Mouse (Mus musculus) embryonic facial prominence, embryonic 11.5 days (tissue): ENCODE measurements around the gene Gm48551. TPM values are rescaled to one million over a fixed set of nuclear protein-coding genes. Genes with fewer than 3 reads are reported as not detected.

Experiments used
- ATAC-seq: fragments of 200-750 bp; cut with Nextera tagmentation; replicated peaks from 2 replicates; pipeline ENCODE4 v1.8.0; 2017; ENCODE audit warnings: low read depth; ENCODE audit not compliant: insufficient number of reproducible peaks, low FRiP score, low TSS enrichment
- DNase-seq: peaks from one replicate; pipeline ENCODE4 v3.0.0-alpha.2; 2015; ENCODE audit warnings: low spot score
- H3K27ac ChIP-seq: fragments of 300-500 bp; sonication (generic); replicated peaks from 2 replicates; pipeline ENCODE4 v1.5.1; 2014; ENCODE audit warnings: mild to moderate bottlenecking, low read depth, low read length, control low read depth
- H3K27me3 ChIP-seq: fragments of 300-500 bp; sonication (generic); 2 replicates; pipeline ENCODE4 v1.6.1; 2014; ENCODE audit warnings: mild to moderate bottlenecking, low read length, moderate library complexity, mixed read lengths; ENCODE audit not compliant: control insufficient read depth, insufficient read depth
- H3K36me3 ChIP-seq: fragments of 300-500 bp; sonication (generic); replicated peaks from 2 replicates; pipeline ENCODE4 v1.6.1; 2014; ENCODE audit warnings: low read depth, mild to moderate bottlenecking, low read length, moderate library complexity, mixed read lengths; ENCODE audit not compliant: control insufficient read depth, insufficient read depth
- H3K4me1 ChIP-seq: fragments of 300-500 bp; sonication (generic); 2 replicates; pipeline ENCODE4 v1.6.1; 2014; ENCODE audit warnings: low read length, mixed read lengths; ENCODE audit not compliant: control insufficient read depth, insufficient read depth
- H3K4me2 ChIP-seq: fragments of 300-500 bp; sonication (generic); 2 replicates; pipeline ENCODE4 v1.6.1; 2014; ENCODE audit warnings: low read depth, mild to moderate bottlenecking, control low read depth, low read length, moderate library complexity
- H3K4me3 ChIP-seq: fragments of 300-500 bp; sonication (generic); 2 replicates; pipeline ENCODE4 v1.5.1; 2014; ENCODE audit warnings: low read depth, low read length, control low read depth
- H3K9ac ChIP-seq: fragments of 300-500 bp; sonication (generic); replicated peaks from 2 replicates; pipeline ENCODE4 v1.6.1; 2014; ENCODE audit warnings: mild to moderate bottlenecking, control low read depth, low read length
- H3K9me3 ChIP-seq: fragments of 300-500 bp; sonication (generic); replicated peaks from 2 replicates; pipeline ENCODE4 v1.6.1; 2016; ENCODE audit warnings: mild to moderate bottlenecking, low read length, inconsistent platforms, mixed read lengths; ENCODE audit not compliant: control insufficient read depth
- WGBS: fragments of 180-500 bp; shearing (Covaris S2); extraction: QIAGEN DNeasy Blood & Tissue Kit; methylation state at CpG from one replicate; pipeline ENCODE4 v1.1.7; 2014; 5-methylcytosine and 5-hydroxymethylcytosine counted together
- polyA plus RNA-seq: library from polyadenylated mRNA; unstranded; fragments of >200 nt; fragmentation: Nextera tagmentation; extraction: Ambion mirVana; gene quantifications from 2 replicates; pipeline ENCODE4 v1.2.1, GENCODE M21; 2014

The Gm48551 gene
- polyA plus RNA-seq, 1 experiment from 2014 or later = 2.5 TPM

DNA sequence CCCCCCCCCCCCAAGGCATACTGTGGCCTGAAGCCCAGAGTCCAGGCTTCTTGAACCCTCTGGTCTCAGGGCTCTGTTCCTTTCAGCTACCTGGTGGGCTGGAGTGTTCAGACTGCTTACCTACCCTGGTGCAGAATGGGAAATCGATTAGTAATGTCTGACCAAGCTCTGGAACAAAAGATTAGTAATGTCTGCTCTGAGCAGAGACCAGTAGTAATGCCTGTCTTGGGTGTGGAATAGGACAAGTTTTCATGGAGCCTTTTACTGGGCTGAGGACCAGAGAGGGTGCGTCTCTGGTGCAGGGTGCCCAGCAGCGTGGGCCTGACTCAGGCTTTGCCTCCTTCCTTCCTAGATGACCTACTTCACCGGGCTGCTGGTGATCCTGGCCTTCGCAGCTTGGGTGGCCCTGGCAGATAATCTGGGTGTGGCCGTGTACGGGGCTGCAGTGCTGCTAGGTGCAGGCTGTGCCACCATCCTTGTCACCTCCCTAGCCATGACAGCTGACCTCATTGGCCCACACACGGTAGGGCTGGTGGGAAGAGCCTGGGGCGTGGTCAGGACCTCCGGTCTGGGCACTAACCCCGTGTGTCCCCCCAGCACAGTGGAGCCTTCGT, 21.8 kb upstream of the Gm48551 start:
- no peak overlapping the region for H3K4me3 ChIP-seq

DNA sequence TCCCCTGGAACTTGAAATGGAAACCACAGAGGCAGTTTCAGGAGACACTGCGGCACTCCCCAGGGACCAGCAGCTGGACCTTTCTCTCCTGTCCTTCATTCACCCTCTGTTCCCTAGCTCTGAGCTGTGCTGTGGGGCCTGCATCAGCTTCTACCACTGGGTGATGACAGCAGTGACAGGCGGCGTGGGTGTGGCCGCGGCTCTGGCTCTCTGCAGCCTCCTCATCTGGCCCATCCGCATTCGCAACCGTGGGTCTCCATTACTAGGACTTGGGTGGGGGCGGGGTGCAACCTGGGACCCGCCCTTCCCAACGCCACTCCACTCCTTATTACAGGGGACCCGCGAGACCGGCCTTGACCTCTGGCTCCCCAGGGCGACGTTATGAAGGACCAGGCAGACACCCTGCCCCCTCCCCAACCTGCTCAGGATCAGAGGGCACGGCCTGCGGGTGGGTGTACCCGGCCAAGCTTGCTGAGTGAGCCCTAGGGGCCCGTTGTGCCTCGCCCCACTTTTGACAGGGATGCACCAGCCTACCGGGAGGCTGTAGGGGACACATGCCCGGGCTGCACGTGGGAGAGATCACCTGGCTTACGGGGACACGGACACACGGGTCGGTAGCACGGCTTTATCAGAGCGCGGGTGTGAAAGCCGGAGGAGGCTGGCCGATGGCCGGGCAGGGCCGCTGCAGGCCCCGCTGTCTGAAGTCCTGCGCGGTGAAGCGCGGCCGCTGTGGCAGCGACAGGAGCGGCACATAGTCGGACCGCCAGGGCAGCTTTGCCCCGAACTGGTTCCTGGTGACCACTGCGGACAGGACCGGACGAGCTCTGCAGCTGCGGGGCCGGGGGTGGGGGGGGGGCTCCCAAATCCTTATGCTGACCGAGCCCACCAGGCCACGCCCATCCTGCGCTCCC, 20.6 kb upstream of the Gm48551 start:
- Histone ChIP-seq H3K9ac (peak overlapping the region; percentile 39), H3K27me3 (peaks cover 20% of the 10 kb centered on the region), H3K36me3 (peaks cover 11% of the 10 kb centered on the region), H3K9me3 (no peaks in the 10 kb centered on the region), H3K27ac (no peak overlapping the region), H3K4me2 (peak overlapping the region; percentile 59), H3K4me3 (peak overlapping the region; percentile 26), H3K4me1 (peaks cover 11% of the 10 kb centered on the region)
- 9% methylated on average over 51 of the region's 54 CpGs for WGBS
- DNase-seq = peak; percentile 14
- no peak for ATAC-seq

More for the DNA sequence above, 21.8 kb upstream of the Gm48551 start:
- Histone ChIP-seq H3K27ac (no peak overlapping the region), H3K4me2 (peak overlapping the region; percentile 7; the same call in 1 of the 2 replicates), H3K27me3 (peaks cover 20% of the 10 kb centered on the region), H3K9me3 (no peaks in the 10 kb centered on the region), H3K36me3 (no peaks in the 10 kb centered on the region; the same call in 1 of the 2 replicates), H3K9ac (no peak overlapping the region; the same call in 1 of the 2 replicates), H3K4me1 (peaks cover 11% of the 10 kb centered on the region)
- ATAC-seq (no peak), DNase-seq (peak; percentile 20)
- 75% methylated on average over 12 of the region's 12 CpGs for WGBS

DNA sequence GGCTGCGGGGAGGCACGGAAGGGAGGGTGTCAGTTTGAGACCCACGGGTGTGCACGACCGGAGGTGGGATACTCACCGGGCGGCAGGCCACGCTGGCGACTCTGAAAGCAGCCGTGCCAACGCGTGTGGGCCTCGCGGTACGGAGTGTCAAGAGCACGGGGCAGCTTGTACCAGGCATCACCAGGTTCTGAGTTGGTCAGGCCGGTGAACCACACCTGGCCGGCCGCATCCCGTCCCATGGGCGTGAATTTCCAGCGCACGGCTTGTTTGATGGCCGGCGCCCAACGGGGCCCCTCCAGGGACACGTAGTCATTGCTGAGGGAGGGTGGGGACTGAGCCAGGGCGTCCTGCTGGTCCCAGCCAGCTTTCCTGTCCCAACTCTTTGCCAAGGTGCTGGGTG, 19.6 kb upstream of the Gm48551 start:
- Histone ChIP-seq H3K4me3 (peak overlapping the region; percentile 26), H3K4me2 (peak overlapping the region; percentile 29), H3K4me1 (peaks cover 11% of the 10 kb centered on the region), H3K36me3 (peaks cover 16% of the 10 kb centered on the region), H3K9ac (0 out of 2 replicates have a peak overlapping the region, but pooled peaks have one; percentile 29), H3K9me3 (no peaks in the 10 kb centered on the region), H3K27ac (no peak overlapping the region), H3K27me3 (peaks cover 20% of the 10 kb centered on the region)
- DNase-seq = peak; percentile 11
- ATAC-seq = no peak
- WGBS = 9% methylated on average over 28 of the region's 28 CpGs

DNA sequence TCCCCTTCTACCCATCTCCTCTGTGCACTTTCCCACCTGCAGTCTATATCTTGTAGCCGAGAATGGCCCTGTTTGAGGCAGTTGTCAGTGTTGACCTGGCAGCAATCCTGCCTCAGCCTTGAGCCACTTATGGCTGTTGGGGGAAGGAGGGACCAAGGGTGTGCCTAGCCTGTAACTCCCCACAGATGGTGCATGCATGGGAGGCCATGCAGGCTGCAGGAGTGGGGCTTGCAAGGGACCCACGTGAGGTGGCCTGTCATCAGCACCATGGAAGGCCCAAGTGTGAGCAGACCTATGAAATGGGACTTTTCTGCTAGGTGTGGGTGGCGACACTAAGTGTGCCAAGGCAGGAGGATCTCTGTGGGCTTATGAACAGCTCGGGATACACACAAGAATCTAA, 19.2 kb upstream of the Gm48551 start:
- H3K9me3 ChIP-seq = no peaks in the 10 kb centered on the region
- H3K27me3 ChIP-seq = peaks cover 20% of the 10 kb centered on the region
- H3K27ac ChIP-seq = no peak overlapping the region
- H3K9ac ChIP-seq = no peak overlapping the region
- peaks cover 16% of the 10 kb centered on the region for H3K36me3 ChIP-seq
- DNase-seq (peak; percentile 31), ATAC-seq (no peak)
- no peak overlapping the region; the same call in 1 of the 2 replicates for H3K4me2 ChIP-seq
- 35% methylated on average over 4 of the region's 4 CpGs for WGBS
- H3K4me3 ChIP-seq = no peak overlapping the region; the same call in 1 of the 2 replicates
- H3K4me1 ChIP-seq = peaks cover 11% of the 10 kb centered on the region

DNA sequence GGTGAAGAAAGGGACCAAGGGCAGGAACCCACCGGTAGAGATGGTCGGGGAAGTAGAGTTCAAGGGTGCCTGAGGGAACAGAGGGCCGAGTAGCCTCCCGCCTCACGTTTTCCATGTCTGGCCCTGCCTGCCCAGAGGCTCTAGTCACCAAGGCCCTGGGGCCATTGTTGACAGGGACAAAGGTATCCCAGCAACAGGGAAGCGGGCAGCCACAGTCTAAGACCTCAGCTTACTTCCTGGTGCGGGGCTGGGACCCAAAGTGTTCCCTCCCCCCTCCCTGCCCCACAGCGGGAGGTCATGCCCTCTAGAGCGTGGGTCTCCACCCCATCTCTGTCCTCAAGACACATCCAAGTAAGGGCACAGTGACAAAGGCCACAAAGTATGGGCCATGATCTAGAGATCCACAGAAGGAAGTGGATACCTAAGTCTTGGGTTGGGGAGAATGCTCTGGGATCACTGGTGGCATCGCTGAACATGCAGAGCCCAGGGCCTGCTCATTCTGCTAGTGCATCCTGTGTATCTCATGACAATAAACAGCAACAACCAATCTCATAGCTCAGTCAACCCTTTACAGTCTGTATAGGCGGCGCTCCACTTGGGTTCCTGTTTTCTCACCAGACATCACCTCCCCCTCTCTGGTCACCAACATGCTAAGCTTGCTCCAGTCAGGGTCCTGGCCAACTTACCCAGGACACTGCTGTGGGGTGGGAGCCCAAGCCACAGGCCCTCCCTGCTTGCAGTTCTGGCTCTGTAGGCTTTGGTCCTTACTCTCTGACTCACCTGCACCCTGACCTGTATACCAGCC, 18.4 kb upstream of the Gm48551 start, which contains the start of gene 4930404N11Rik:
4930404N11Rik (minus strand) TSS at position 145 of the 805 bp plus-strand sequence.
- Histone ChIP-seq H3K4me3 (peak within 1 kb of the TSS; percentile 26), H3K9ac (0 out of 2 replicates have a peak within 1 kb of the TSS, but pooled peaks have one; percentile 29), H3K4me2 (peak within 1 kb of the TSS; percentile 29), H3K36me3 (peaks cover 21% of the 10 kb centered on the region), H3K4me1 (peaks cover 11% of the 10 kb centered on the region), H3K27me3 (peaks cover 20% of the 10 kb centered on the region), H3K27ac (no peak within 1 kb of the TSS), H3K9me3 (no peaks in the 10 kb centered on the region)
- DNase-seq = peak; percentile 40
- WGBS = 28% methylated on average over 12 of the region's 12 CpGs
- peak; percentile 19; the same call in 1 of the 2 replicates for ATAC-seq

DNA sequence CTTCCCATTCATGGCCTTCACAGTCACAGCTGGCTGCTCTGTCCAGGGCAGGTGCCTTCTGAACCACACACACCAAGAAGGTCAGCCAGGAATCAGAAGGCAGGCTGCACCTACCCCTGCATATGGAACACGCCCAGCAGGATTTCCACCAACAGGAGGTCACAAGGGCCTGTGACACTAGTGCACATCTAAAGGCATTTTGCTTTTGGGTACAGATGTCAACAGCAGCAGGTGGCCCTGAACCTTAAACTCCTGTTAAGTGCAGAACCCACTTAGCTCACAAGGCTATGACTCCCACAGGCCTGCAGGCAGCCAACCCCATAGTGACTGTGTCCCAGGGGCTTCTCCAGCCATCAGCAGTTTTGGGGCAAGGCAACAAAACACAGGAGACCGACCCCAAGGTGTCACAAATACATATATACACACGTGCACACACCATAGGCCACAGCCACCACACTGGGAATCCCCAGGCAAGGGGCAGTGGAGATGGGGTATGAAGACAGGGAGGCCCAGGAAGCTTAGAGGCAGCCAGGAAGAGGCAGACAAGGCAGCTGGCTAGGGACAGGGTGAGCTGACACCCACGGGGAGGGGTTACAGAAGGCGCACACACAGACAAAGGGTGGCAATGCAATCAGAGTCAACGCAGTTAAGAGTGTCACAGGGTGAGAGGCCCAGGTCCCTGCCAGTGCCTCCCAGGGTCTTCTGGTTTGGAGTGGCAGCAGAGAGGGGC, 17.6 kb upstream of the Gm48551 start:
- peaks cover 26% of the 10 kb centered on the region for H3K36me3 ChIP-seq
- H3K27ac ChIP-seq = no peak overlapping the region
- ATAC-seq (no peak), DNase-seq (no peak)
- peaks cover 20% of the 10 kb centered on the region for H3K27me3 ChIP-seq
- no peak overlapping the region for H3K4me3 ChIP-seq
- H3K9ac ChIP-seq = no peak overlapping the region
- H3K9me3 ChIP-seq = no peaks in the 10 kb centered on the region
- H3K4me2 ChIP-seq = no peak overlapping the region
- WGBS = 77% methylated on average over 6 of the region's 6 CpGs
- peaks cover 11% of the 10 kb centered on the region for H3K4me1 ChIP-seq

DNA sequence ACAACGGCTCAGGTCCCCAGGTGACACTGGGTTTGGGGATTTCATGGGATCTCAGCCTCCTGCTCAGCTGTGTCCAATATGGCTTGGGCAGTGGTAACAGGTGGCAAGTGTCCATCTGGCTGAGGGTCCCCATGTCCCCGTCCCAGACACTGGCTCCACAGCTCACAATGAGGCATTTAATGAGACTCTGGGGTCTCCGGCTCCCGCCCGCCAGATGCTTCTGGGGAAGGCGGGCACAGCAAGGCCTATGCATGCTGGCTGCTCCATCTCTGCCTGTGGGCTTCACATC, 17.1 kb upstream of the Gm48551 start:
- no peak overlapping the region for H3K4me3 ChIP-seq
- no peak overlapping the region for H3K27ac ChIP-seq
- WGBS = 84% methylated on average over 6 of the region's 6 CpGs
- DNase-seq = no peak
- no peak for ATAC-seq
- H3K4me1 ChIP-seq = peaks cover 11% of the 10 kb centered on the region
- no peaks in the 10 kb centered on the region for H3K9me3 ChIP-seq
- no peak overlapping the region for H3K9ac ChIP-seq
- H3K4me2 ChIP-seq = no peak overlapping the region
- H3K36me3 ChIP-seq = peaks cover 26% of the 10 kb centered on the region
- peaks cover 20% of the 10 kb centered on the region for H3K27me3 ChIP-seq
